Mouse (Mus musculus) hindbrain, embryonic 14.5 days (tissue): ENCODE data around the gene Mlxip. TPM values are rescaled to one million over a fixed set of nuclear protein-coding genes. Genes with fewer than 3 reads are reported as not detected.

ENCODE experiments used
- ATAC-seq: fragments of 200-750 bp; cut with Nextera tagmentation; 2 replicates; pipeline ENCODE4 v1.8.0; 2017; ENCODE audit warnings: moderate number of reproducible peaks, mild to moderate bottlenecking, moderate TSS enrichment, moderate library complexity; ENCODE audit not compliant: low FRiP score
- DNase-seq: peaks from one replicate; pipeline ENCODE4 v3.0.0-alpha.2; 2015; ENCODE audit warnings: low spot score
- H3K27ac ChIP-seq: fragments of 300-500 bp; sonication (generic); 2 replicates; pipeline ENCODE4 v1.5.1; 2014; ENCODE audit warnings: mild to moderate bottlenecking, moderate library complexity
- H3K27me3 ChIP-seq: fragments of 300-500 bp; sonication (generic); 2 replicates; pipeline ENCODE4 v1.6.1; 2014; ENCODE audit warnings: mild to moderate bottlenecking, low read length, mixed read lengths; ENCODE audit not compliant: control insufficient read depth, insufficient read depth
- H3K36me3 ChIP-seq: fragments of 300-500 bp; sonication (generic); replicated peaks from 2 replicates; pipeline ENCODE4 v1.6.1; 2014; ENCODE audit not compliant: control insufficient read depth, insufficient read depth
- H3K4me1 ChIP-seq: fragments of 300-500 bp; sonication (generic); replicated peaks from 2 replicates; pipeline ENCODE4 v1.6.1; 2014; ENCODE audit warnings: antibody characterized with exemption, low read length, mixed read lengths; ENCODE audit not compliant: control insufficient read depth, insufficient read depth
- H3K4me2 ChIP-seq: fragments of 300-500 bp; sonication (generic); replicated peaks from 2 replicates; pipeline ENCODE4 v1.6.1; 2014; ENCODE audit warnings: mild to moderate bottlenecking, moderate library complexity
- H3K4me3 ChIP-seq: fragments of 300-500 bp; sonication (generic); replicated peaks from 2 replicates; pipeline ENCODE4 v1.5.1; 2014; ENCODE audit warnings: mild to moderate bottlenecking, low read length
- H3K9ac ChIP-seq: fragments of 300-500 bp; sonication (generic); 2 replicates; pipeline ENCODE4 v1.6.1; 2014
- H3K9me3 ChIP-seq: fragments of 300-500 bp; sonication (generic); 2 replicates; pipeline ENCODE4 v1.6.1; 2016; ENCODE audit warnings: low read length; ENCODE audit not compliant: control insufficient read depth
- WGBS: fragments of 180-500 bp; shearing (Covaris S2); extraction: QIAGEN DNeasy Blood & Tissue Kit; methylation state at CpG from one replicate; pipeline ENCODE4 v1.1.7; 2014; 5-methylcytosine and 5-hydroxymethylcytosine counted together
- polyA plus RNA-seq: library from polyadenylated mRNA; unstranded; fragments of >200 nt; fragmentation: Nextera tagmentation; extraction: Ambion mirVana; gene quantifications from 2 replicates; pipeline ENCODE4 v1.2.1, GENCODE M21; 2014

Gene Mlxip
- polyA plus RNA-seq, 1 experiment from 2014 or later = 21.7 TPM

DNA sequence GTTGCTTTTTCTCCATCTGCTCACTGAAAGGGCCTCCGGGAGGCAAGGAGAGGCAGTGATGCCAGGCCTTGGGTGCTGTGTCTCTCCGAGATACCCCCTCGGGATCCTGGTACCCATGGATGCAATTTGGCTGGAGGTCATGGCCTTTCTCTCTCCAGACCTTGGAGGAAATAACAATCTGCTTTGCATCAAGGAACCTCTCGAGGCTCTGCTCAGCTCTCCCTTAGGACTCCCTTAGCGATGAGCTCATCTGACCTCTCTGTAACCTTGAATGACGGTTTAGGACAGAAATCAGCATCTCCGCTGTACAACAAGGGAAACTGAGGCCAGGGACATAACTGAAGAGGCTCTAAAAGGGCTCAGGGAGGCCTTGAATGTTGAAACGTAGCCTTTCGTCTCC, 15.9 kb upstream of the Mlxip start:
- Histone ChIP-seq H3K36me3 (peaks cover 8% of the 10 kb centered on the region; the same call in 1 of the 2 replicates), H3K4me2 (no peak overlapping the region), H3K9me3 (no peaks in the 10 kb centered on the region), H3K27ac (no peak overlapping the region), H3K4me3 (no peak overlapping the region), H3K4me1 (no peaks in the 10 kb centered on the region), H3K9ac (no peak overlapping the region), H3K27me3 (no peaks in the 10 kb centered on the region)
- ATAC-seq (no peak), DNase-seq (no peak)
- WGBS = 69% methylated on average over 9 of the region's 9 CpGs

DNA sequence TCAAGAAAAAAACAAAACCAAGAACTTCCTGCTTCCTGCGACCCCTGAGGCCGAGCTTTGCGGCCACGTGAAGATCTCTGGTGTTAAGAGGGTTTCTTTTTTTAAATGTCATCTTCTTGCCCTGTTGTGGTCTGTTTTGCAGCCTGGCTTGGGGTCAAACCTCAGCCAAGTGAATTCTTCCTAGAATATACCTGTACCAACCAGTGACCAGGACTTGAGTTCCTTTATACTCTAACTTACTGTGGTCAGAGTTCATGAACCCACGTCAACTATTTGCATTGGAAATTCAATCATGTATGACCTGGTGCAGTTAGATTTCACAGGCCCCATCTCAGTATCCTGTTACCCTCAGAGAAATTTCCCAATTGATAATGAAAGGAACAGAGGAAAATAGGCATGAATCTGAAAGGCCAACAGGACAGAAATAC, 15.1 kb upstream of the Mlxip start:
- ATAC-seq (no peak), DNase-seq (no peak)
- H3K4me2 ChIP-seq = no peak overlapping the region
- no peaks in the 10 kb centered on the region for H3K27me3 ChIP-seq
- H3K36me3 ChIP-seq = peaks cover 5% of the 10 kb centered on the region; the same call in 1 of the 2 replicates
- H3K4me3 ChIP-seq = no peak overlapping the region
- H3K4me1 ChIP-seq = no peaks in the 10 kb centered on the region
- 81% methylated on average over 5 of the region's 5 CpGs for WGBS
- no peak overlapping the region for H3K27ac ChIP-seq
- no peaks in the 10 kb centered on the region for H3K9me3 ChIP-seq
- H3K9ac ChIP-seq = no peak overlapping the region

DNA sequence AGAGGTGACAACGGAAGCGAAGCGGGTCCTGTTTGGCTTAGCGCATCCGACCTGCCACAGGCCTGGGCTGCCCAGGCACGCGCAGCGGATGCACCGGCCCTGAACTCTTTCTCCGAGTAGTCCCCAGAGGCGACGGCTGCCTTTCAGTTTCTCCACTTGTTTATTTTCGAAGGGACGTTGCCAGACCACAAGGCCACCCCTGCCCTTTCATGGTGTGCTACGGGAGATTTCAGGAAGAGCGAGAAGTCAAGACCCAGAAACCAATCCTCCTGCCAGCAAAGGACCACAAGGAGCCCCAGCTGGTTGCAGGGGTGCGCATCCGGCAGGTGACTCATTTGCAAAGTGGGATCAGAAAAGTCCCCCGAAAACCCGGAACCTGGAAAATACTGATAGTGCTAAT, 12.6 kb upstream of the Mlxip start:
- no peak for DNase-seq
- Histone ChIP-seq H3K4me3 (no peak overlapping the region), H3K4me1 (no peaks in the 10 kb centered on the region), H3K27ac (no peak overlapping the region), H3K9ac (no peak overlapping the region), H3K9me3 (no peaks in the 10 kb centered on the region), H3K4me2 (no peak overlapping the region), H3K36me3 (no peaks in the 10 kb centered on the region), H3K27me3 (no peaks in the 10 kb centered on the region)
- 40% methylated on average over 20 of the region's 20 CpGs for WGBS
- ATAC-seq = no peak

DNA sequence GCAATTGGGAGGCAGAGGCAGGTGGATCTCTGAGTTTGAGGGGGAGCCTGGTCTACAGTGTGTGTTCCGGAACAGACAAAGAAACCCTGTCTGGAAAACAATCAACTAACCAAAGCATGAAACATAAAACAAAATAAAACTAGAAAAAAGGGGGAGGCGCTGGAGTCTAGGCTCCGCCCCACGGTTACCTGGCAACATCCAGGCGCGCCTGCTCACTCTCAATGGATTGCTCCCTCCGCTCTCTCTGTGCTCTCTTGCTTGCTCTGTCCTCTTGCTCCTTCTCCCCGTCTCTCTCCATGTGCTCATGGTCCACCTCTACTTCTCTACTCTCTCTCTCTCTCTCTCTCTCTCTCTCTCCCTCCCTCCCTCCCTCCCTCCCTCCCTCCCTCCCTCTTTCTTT, 11.9 kb upstream of the Mlxip start:
- DNase-seq = no peak
- Histone ChIP-seq H3K36me3 (no peaks in the 10 kb centered on the region), H3K27me3 (no peaks in the 10 kb centered on the region), H3K4me1 (no peaks in the 10 kb centered on the region), H3K27ac (no peak overlapping the region), H3K9ac (no peak overlapping the region), H3K4me2 (no peak overlapping the region), H3K4me3 (no peak overlapping the region), H3K9me3 (no peaks in the 10 kb centered on the region)
- no peak for ATAC-seq
- 83% methylated on average over 8 of the region's 8 CpGs for WGBS

DNA sequence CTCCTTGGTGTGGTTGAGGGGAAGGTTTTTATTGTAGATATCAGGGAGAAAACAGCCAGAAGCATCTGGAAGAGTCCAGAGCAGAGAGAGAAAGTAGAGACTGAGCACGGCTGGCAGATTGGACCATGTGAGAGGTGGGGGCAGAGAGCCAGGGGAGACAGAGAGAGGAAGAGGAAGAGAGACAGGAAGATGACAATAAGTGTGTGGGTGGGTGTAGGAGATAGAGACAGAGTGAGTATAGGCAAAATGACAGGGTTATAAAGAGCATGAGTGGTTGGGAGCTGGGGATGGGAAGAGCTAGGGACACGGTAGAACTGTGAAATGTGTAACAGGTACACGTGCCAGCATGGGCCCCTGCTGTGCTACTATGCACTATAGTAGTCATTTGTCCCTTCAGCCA, 6.1 kb upstream of the Mlxip start:
- 34% methylated on average over 3 of the region's 3 CpGs for WGBS
- ATAC-seq (no peak), DNase-seq (no peak)
- no peaks in the 10 kb centered on the region for H3K9me3 ChIP-seq
- H3K36me3 ChIP-seq = no peaks in the 10 kb centered on the region
- H3K9ac ChIP-seq = no peak overlapping the region
- H3K4me1 ChIP-seq = peaks cover 9% of the 10 kb centered on the region
- no peak overlapping the region for H3K4me3 ChIP-seq
- H3K27me3 ChIP-seq = no peaks in the 10 kb centered on the region
- H3K4me2 ChIP-seq = no peak overlapping the region
- H3K27ac ChIP-seq = no peak overlapping the region

DNA sequence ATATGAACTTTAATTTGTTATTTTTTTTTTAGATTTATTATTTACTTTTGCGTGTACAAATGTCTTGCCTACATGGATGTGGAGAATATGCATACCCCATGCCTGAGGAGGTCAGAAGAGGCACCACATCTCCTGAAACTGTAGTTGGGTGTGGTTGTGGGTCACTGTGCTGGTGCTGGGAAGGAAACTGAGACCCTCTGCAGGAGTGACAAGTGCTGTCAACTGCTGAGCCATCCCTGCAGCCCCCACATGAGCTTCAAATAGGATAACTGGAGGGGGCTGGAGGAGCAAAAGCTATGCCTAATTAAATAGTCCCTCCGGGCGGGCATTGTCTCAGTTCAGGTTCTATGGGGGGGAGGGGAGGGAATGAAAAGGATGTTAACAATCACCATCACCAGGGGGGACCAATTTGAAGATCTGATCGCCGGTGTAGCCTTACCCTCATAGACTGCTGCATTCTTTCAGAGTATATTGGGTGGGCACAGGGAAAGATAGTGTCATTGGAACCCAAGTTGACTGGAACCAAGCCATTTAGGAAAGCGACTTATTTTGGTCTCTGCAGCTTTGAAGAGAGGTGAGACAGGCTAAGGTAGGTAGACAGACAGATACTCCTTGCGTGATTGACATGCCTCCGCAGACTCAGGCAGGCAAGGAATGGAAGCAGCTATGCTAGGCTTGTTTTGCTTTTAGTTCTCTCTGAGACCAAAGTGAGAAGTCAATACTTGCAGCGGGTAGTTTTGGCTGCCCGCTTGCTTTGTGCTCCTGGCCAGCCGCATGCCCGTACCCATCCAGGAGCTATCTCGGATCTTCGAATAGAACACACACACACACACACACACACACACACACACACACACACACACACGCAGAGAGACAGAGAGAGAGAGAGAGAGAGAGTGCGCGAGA, 3.8 kb upstream of the Mlxip start:
- WGBS = 3% methylated on average over 15 of the region's 17 CpGs
- no peak for ATAC-seq
- 0 out of 2 replicates have a peak overlapping the region, but pooled peaks have one; percentile 35 for H3K27ac ChIP-seq
- no peaks in the 10 kb centered on the region for H3K36me3 ChIP-seq
- peaks cover 10% of the 10 kb centered on the region for H3K4me1 ChIP-seq
- H3K4me3 ChIP-seq = peak overlapping the region; percentile 36
- no peaks in the 10 kb centered on the region for H3K27me3 ChIP-seq
- H3K9me3 ChIP-seq = no peaks in the 10 kb centered on the region
- H3K4me2 ChIP-seq = peak overlapping the region; percentile 67
- H3K9ac ChIP-seq = peak overlapping the region; percentile 47
- DNase-seq = no peak

DNA sequence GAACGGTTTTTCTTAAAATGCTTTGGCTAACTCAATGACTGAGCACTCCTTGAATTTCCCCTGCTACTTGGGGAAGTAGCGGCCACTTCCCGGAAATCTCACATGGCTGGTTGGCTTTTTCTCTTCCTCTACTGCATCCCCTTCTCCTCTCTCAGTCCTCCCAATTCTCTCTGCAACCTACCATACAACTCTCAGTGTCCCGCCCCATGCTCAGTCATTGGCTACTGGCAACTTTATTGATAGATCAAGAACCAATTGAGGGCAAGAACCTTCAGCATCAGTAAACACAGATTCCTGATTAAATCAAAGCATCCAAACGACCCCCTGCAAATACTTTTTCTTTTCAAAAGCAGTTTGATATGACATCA, 3.2 kb upstream of the Mlxip start:
- Histone ChIP-seq H3K4me1 (peaks cover 16% of the 10 kb centered on the region), H3K36me3 (no peaks in the 10 kb centered on the region), H3K4me2 (peak overlapping the region; percentile 67), H3K27ac (0 out of 2 replicates have a peak overlapping the region, but pooled peaks have one; percentile 35), H3K9me3 (no peaks in the 10 kb centered on the region), H3K9ac (peak overlapping the region; percentile 47), H3K27me3 (no peaks in the 10 kb centered on the region), H3K4me3 (peak overlapping the region; percentile 36)
- DNase-seq (peak; percentile 80), ATAC-seq (peak; percentile 61)
- 5% methylated on average over 5 of the region's 5 CpGs for WGBS

DNA sequence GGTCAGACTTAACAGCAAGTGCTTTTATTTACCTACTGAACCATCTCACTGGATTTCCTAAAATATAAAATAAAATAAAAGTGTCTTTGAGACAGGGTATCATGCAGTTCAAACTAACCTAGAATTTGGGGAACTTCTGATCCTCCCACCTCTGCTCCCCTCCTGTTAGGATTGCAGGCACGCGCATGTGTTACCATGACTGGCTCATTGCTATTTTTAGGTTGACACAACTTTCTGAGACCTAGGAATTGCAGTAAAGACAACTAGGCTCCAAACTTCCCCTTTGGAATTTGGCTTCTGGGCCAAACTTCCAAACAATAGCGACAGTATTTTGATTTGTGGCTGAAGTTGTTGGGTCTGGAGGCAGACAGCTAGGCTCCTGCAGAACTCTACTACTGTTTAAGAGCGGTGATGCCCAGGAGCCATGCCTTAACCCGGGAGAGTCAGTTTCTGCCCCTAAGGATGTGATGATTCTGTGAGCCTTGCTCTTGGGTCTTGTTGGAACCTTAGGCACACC, 754 bp upstream of the Mlxip start:
- H3K27me3 ChIP-seq = no peaks in the 10 kb centered on the region
- H3K4me1 ChIP-seq = peaks cover 34% of the 10 kb centered on the region
- peak overlapping the region; percentile 95 for H3K4me3 ChIP-seq
- ATAC-seq (no peak), DNase-seq (no peak)
- peak overlapping the region; percentile 73 for H3K27ac ChIP-seq
- H3K36me3 ChIP-seq = no peaks in the 10 kb centered on the region
- no peaks in the 10 kb centered on the region for H3K9me3 ChIP-seq
- peak overlapping the region; percentile 94; the same call in 1 of the 2 replicates for H3K9ac ChIP-seq
- WGBS = 30% methylated on average over 5 of the region's 5 CpGs
- peak overlapping the region; percentile 84 for H3K4me2 ChIP-seq

DNA sequence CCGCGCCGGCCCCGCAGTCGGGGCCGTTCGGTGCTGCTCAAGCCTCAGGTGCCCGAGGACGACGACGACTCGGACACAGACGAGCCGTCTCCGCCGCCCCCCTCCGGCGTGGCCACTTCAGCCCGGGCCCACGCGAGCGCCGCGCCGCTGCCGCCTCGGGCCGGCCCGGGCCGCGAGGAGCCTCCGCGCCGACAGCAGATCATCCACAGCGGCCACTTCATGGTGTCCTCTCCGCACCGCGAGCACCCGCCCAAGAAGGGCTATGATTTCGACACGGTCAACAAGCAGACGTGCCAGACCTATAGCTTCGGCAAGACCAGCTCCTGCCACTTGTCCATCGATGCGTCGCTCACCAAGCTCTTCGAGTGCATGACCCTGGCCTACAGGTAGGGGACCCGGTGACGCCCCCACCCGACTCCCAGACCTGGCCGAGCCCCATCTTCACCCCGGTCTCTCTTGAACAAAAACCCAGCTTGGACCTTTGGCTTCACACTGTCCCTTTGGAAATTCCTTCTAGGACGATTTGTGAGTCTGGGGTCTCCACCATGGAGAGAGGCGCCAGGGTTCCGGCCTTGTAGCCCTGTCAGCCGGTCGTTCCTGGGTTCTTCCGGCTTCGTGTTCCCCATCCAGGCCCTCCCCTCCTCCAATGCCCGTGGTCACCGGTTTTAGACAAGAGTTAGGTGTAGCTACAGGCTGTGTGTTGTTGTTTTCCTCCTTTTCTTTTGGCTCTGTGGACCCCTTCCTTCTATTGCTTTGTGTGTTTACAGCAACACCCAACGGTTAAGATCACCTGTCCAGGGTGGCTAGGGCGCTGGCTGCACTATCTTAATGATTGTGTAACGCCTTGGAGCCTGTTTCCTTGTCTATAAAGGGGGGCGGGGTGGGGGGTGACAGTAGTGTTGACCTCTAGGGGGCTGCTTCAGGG, 621 bp downstream of the Mlxip start:
- Histone ChIP-seq H3K4me1 (peaks cover 33% of the 10 kb centered on the region), H3K27ac (peak overlapping the region; percentile 73), H3K4me2 (peak overlapping the region; percentile 84), H3K9me3 (no peaks in the 10 kb centered on the region), H3K36me3 (no peaks in the 10 kb centered on the region), H3K27me3 (no peaks in the 10 kb centered on the region), H3K9ac (peak overlapping the region; percentile 94), H3K4me3 (peak overlapping the region; percentile 95)
- WGBS = under 1% methylated on average over 65 of the region's 65 CpGs
- peak; percentile 41 for ATAC-seq
- DNase-seq = no peak
